Mouse (Mus musculus) stomach, postnatal 0 days (tissue): ENCODE data around the gene Trim28.

Experiments used
- CTCF ChIP-seq: IDR thresholded peaks from 2 replicates; pipeline ENCODE4 v1.5.1; 2016; ENCODE audit warnings: antibody characterized with exemption, low read depth, mild to moderate bottlenecking, moderate library complexity
- EP300 ChIP-seq: optimal IDR thresholded peaks from 2 replicates; pipeline ENCODE3; 2016; ENCODE audit warnings: antibody characterized with exemption

DNA sequence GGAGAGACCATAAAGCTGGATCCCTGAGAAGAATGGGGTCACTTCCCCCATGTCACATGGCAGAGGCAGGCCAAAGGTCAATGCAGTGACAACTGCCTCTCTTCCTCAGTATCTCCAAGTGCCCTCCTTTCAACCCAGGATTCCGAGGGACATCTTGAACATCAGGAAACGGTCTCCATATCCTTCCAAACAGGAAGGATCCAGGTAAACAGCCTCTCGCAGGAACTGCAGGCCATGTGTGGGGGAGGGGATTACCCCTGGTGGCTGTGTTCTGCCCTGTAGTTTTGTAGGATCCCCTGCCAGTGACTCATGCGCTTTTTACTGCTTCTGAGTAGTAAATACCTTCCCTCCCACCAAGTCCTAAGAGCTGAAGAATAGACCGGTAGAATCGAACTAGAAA is 19.1 kb upstream of the Trim28 start:
- TF ChIP-seq CTCF: no peak
- TF ChIP-seq EP300: no peak
